Mouse (Mus musculus) layer of hippocampus, adult 2 months (tissue): ENCODE measurements around the gene Nnmt. TPM values are rescaled to one million over a fixed set of nuclear protein-coding genes. Genes with fewer than 3 reads are reported as not detected.

Source experiments
- DNase-seq, 2 experiments: peaks; one replicate each; pipeline ENCODE4 v3.0.0; 2022; ENCODE audit warnings: low spot score in 2 of 2
- H3K27ac ChIP-seq: fragments of 200-600 bp; 2 replicates; pipeline ENCODE4 v1.8.1; 2022
- H3K4me3 ChIP-seq: fragments of 200-600 bp; 2 replicates; pipeline ENCODE4 v1.8.1; 2022; ENCODE audit warnings: mild to moderate bottlenecking
- CTCF ChIP-seq: fragments of 200-600 bp; conservative IDR thresholded peaks from 2 replicates; pipeline ENCODE4 v1.8.1; 2022; ENCODE audit warnings: antibody characterized with exemption, mild to moderate bottlenecking, moderate library complexity
- total RNA-seq, 2 experiments: library from RNA; stranded (reverse); gene quantifications; 2 replicates each; pipeline ENCODE4 v1.2.3; 2021

Gene Nnmt
- total RNA-seq, 2 experiments from 2014 or later, result 1.7 to 1.9 TPM

DNA sequence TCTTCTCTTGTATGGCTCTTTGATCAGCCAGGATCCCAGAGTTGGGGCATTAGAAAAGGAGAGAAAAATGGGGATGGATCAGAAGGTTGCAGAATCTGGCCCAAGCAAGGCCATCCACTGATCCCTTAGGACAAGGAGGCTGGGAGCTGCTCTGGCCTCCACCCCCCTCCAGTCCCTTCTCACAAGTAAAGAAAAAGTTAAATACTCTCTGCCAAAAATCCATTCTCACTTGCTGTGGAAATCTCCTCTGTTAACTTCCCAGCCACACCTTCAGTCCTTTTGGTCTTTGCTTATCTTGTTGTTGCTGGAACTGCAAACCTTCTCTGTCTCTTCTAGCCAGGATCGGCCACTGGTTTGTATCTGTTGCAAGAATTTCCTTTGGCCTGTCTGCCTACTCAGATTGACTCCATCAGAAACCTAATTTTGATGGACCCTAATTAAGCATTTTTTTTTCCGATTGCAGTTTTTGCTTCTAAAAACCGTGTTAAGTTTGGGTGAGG lies 12.6 kb upstream of the Nnmt start:
- no peak for DNase-seq
- Histone ChIP-seq H3K4me3 (no peak overlapping the region), H3K27ac (no peak overlapping the region)
- TF ChIP-seq CTCF, result no peak

DNA sequence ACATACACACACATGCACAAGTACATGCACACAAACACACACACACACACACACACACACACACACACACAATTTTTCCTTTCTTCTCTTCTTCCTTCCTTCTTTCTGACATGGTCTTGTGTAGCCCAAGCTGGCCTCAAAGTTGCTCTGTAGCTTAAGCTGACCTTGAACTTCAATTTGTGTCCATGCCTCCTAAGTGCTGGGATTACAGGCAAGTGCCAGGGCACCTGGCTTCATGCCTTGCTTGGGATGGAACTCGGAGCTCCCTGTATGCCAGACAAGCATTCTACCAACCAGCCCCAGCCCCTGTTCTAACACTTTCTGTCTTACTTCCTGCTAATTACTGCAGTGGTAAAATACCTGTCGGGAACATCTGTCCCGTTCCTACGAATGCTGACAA lies 8.3 kb upstream of the Nnmt start:
- DNase-seq, result no peak
- Histone ChIP-seq H3K4me3 (no peak overlapping the region), H3K27ac (no peak overlapping the region)
- no peak for TF ChIP-seq CTCF

DNA sequence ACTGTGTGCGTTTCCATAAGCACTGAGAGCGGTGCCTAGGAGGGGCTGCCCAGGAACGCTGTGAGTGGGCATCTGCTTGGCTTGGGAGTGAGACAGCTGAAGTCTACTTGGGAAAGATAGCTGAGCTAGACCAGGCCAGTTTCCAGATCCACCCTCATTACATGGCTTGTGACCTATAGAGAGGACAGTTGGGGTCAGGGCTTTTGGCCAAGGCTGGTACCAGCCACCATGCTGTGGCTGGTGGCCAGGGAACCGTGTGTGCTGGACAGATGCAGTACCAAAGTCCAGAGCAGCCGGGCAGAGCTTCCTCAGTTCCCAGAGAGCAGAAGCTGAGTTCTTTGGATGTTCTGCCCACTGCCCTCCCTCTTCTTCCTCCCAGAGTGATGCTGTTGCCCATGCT lies 7.6 kb upstream of the Nnmt start:
- no peak for DNase-seq
- Histone ChIP-seq H3K27ac (no peak overlapping the region), H3K4me3 (no peak overlapping the region)
- no peak for TF ChIP-seq CTCF

DNA sequence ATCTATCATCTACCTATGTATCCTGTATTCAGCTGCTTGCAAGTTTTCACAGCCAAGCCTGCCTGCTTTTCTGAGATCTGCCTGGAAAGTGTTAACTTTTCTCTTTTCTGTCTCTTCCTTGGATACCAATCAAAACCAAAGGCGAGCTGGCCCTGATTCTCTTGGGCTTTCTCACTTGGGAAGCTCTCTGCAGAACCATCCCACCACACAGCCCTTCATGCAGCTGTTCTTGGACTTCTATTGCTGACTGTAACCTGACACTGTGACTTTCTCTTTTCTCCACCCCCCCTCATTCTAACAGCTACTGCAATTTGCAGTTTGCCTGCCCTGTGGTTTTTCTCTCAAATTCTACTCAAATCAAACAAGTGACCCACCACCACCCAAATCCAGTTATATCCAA lies 6.1 kb upstream of the Nnmt start:
- Histone ChIP-seq H3K27ac (no peak overlapping the region), H3K4me3 (no peak overlapping the region)
- no peak for TF ChIP-seq CTCF
- DNase-seq, result no peak

DNA sequence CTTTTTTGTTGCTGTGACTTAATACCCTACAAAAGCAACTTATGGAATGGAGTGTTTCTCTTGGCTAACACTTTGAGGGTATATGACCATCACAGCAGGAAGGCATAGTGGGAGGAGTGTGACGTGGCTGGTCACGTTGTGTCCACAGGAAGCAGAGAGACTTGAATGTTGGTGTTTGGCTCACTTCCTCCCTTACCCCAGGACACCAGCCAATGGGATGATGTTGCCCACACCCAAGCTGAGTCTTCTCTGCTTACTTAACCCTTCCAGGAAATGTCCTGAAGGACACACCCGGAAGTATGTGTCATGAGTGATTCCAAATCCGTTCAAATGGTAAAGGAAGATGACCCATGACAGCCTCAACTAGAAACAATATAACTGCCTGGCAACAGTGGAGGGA lies 4.8 kb upstream of the Nnmt start:
- DNase-seq, result no peak
- no peak for TF ChIP-seq CTCF
- Histone ChIP-seq H3K4me3 (no peak overlapping the region), H3K27ac (no peak overlapping the region)

DNA sequence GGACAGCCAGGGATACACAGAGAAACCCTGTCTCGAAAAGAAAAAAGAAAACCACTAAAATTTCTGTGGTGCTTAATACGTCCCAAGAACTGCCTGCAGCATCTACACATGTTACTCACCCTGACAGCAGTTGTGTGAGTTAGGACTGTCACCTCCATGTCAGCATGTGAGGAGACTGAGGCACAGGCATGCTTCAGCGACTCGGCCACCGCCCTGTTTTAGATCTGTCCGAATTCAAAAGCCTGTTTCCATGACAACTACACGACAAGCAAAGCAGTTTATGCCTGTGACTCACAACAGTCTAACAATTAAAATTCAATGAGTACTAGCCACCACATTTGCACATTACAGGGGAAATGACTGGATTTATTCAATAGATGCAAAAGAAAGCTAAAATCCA lies 2.5 kb upstream of the Nnmt start:
- TF ChIP-seq CTCF, result no peak
- no peak overlapping the region for H3K27ac ChIP-seq
- no peak for DNase-seq
- no peak overlapping the region for H3K4me3 ChIP-seq

DNA sequence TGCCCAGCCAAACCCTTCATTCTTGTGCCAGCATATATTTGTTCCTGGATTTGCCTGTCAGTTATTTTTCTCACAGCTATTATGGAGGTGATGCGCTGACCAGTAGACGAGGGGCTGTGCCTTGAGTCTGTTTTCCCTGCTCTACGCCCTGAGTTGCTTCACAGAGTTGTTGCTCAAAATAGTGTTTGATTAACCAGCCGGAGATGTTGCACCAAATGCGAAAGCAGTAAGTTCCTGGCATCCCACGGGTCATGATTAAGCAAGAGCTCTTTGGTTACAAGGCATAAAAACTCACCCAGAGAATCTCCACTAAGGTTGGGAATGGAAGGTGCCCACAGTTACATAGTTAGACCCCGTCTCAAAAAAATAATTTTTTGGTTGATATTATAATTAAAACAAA lies 1.2 kb upstream of the Nnmt start:
- TF ChIP-seq CTCF, result no peak

DNA sequence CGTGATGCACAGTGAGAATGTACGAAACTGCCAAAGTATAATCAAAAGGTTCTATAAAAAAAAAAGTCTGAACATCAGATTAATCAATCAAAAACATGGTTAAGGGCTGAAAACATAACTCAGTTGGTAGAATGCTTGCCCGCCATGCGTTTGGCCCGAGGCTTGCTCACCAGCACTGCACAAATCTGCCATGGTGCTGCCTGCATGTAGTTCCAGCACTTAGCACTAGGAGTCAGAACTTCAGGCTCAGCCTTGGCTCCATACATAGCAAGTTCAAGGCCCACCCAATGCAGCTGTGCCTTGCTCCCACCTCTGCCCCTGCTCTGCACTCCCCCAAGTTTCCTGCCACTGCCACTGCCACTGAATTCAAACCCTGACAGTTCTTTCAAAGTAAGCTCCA lies 744 bp upstream of the Nnmt start:
- no peak for DNase-seq
- Histone ChIP-seq H3K27ac (no peak overlapping the region), H3K4me3 (no peak overlapping the region)
- peak; percentile 51 for TF ChIP-seq CTCF

More for the DNA sequence above, 1.2 kb upstream of the Nnmt start:
- Histone ChIP-seq H3K4me3 (no peak overlapping the region), H3K27ac (no peak overlapping the region)
- no peak for DNase-seq

DNA sequence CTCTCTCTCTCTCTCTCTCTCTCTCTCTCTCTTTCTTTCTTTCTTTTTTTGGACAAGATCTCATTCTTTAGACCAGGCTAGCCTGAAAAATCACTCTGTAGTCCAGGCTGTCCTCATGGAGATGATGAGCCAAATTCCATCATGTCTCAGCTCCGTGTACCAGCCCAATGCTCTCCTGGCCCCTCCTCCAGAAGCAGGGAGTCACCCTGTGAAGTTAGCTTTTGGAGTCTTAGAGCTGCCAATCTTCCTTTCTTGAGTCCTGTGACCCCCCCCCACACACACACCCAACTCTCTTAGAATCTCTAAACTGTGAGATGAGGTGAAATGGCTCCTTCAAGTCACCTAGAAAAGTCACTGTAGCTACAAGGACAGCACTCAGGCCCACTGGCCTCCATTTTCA lies 727 bp downstream of the Nnmt start:
- Histone ChIP-seq H3K27ac (no peak overlapping the region), H3K4me3 (no peak overlapping the region)
- DNase-seq, result no peak
- no peak for TF ChIP-seq CTCF

DNA sequence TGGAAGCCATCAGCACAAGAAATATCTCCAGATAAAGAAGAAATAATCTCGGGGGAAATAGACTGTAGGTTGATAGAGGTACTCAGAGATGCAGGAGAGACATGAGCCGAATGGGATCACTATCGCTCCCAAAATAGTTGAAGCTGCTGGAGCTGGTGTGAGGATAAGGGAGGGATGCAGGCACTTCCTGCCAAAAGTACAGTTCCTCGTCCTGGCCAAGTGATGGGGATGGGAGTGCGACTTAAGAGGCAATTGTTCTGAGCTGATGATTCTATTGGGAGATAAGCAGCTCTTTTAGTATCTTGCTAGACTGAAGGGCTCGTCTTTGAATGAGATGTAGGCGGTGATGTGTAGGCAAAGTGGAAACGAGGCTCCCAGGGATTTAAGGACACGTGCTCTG lies 4.1 kb downstream of the Nnmt start:
- no peak for TF ChIP-seq CTCF
- DNase-seq, result no peak
- Histone ChIP-seq H3K27ac (no peak overlapping the region), H3K4me3 (no peak overlapping the region)

DNA sequence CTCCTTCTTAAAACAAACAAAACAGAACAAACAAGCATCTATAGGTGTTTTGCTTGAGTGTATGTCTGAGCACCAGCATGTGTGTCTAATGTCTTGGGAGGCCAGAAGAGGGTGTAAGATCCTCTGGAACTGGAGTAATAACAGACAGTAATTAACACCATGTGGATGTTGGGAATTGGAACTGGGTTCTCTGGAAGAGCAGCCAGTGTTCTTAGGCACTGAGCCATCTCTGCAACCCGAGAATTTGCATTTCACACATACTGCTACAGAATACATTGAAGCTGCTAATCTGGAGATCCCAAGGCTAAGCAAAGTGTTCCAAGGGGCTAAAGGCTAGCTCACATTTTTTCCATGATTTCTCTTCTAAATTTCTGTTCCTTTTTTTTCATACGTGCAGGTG lies 4.9 kb downstream of the Nnmt start:
- Histone ChIP-seq H3K27ac (no peak overlapping the region), H3K4me3 (no peak overlapping the region)
- DNase-seq, result peak in 1 of 2 experiments; percentile 8
- no peak for TF ChIP-seq CTCF

DNA sequence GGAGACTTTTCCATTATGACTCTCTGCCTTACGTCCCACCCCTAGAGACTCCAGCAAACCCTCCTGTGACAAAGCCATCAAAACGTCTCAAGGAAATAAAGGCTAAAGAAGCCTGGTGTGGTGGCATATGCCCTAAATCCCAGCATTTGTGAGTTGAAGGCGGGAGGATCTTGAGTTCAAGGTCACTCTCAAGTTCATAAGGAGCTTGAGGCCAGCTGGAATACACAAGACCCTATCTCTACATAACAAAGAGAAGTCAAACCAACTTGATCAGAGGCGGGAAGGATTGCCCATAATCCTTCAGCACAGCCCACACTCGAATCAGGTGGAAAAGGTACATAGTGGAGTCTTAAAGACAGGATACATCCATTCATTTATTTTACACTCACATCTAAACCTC lies 7.5 kb downstream of the Nnmt start:
- Histone ChIP-seq H3K27ac (no peak overlapping the region), H3K4me3 (no peak overlapping the region)
- no peak for TF ChIP-seq CTCF
- no peak for DNase-seq

DNA sequence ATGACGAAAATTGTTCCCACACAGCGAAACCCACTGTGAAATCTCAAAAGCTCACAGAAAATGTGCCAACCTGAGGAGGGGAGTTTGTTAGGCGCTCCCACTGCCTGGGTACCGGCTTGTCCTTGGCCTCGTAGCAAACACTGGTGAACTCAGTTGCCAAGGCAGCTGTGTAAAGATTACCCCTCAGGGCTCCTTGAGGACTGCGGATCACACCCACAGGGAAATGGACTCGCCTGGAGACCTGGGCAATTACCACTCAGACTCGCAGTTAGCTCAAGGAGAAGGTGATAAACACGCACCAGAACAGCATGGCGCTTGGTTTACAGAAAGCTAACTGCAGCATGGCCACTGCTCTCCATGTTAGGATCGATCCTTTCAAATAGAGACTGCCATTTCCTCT lies 8.0 kb downstream of the Nnmt start:
- DNase-seq, result no peak
- H3K4me3 ChIP-seq, result no peak overlapping the region
- TF ChIP-seq CTCF, result no peak
- H3K27ac ChIP-seq, result no peak overlapping the region

DNA sequence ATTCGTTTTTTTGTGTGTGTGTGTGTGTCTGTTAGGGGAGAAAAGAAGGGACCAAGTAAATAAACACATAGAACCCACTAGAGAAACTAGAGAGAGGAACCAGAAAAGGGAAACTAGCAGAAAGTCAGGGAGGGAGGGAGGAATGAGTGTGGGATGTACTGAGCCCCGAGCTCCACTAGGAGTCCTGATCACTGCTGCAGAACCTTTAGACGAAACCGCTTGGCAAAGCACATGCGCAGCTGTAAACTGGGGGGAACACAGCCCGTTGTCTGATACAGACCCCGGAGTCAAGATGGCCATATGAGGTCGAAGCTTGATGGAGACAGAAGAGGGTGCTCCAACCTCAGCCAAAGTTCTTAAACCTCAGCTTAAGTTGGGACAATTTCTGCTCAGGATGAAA lies 11.0 kb downstream of the Nnmt start:
- TF ChIP-seq CTCF, result peak; percentile 32
- Histone ChIP-seq H3K27ac (no peak overlapping the region), H3K4me3 (no peak overlapping the region)
- no peak for DNase-seq

DNA sequence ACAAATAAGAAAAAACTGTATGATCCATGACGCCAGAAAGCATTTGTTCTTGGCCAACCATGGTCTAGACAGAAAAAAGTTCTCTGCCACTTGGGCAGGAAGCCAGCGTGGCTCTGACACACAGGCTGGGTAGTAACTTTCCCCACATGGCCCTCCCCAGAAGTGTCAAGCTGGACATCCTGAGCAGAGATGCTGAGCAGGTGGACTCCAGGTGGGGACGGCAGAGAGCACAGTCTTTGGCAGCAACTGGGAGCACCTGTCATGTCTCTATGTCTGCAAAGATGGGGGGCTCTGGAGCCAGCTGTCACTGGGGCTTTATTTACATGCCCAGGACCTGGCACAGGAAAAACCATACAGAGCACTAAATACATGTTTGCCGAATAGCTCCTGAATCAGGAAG lies 14.3 kb downstream of the Nnmt start:
- TF ChIP-seq CTCF, result no peak
- Histone ChIP-seq H3K27ac (no peak overlapping the region), H3K4me3 (no peak overlapping the region)
- no peak for DNase-seq

DNA sequence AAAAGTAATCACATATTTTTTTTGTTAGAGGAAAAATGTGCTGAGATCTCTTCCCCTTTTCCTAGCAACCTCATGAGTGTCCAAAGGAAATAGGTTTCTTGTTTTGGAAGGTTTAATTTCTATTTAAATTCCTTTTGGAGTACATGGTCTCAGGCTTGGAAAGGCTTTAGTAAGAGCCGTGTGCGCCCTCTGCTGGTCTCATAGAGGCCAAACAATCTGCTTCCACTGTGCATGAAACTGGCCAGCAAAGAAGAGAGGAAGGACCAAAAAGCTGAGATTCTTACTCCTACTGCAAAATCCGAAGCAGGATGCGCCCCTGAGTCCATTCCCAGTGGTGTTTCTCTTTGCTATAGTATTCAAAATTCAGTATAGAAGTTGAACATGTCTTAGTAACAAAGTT lies 18.6 kb downstream of the Nnmt start:
- H3K27ac ChIP-seq, result no peak overlapping the region
- TF ChIP-seq CTCF, result peak; percentile 95
- DNase-seq, result peak; percentile 40 to 65
- H3K4me3 ChIP-seq, result no peak overlapping the region
